Mouse (Mus musculus) brown adipose tissue, adult 24 weeks (tissue): ENCODE data around the gene Ranbp17. TPM values are rescaled to one million over a fixed set of nuclear protein-coding genes. Genes with fewer than 3 reads are reported as not detected.

Experiments used
- H3K27ac ChIP-seq: fragments of 200-500 bp; replicated peaks from 2 replicates; pipeline ENCODE4 v1.5.1; 2012; ENCODE audit warnings: low read depth, mild to moderate bottlenecking, low read length
- H3K4me1 ChIP-seq: fragments of 200-500 bp; 2 replicates; pipeline ENCODE4 v1.6.1; 2012; ENCODE audit warnings: low read length, mixed read lengths; ENCODE audit not compliant: control insufficient read depth, insufficient read depth, insufficient read length
- H3K4me3 ChIP-seq: fragments of 200-500 bp; 2 replicates; pipeline ENCODE4 v1.5.1; 2012; ENCODE audit warnings: low read depth, mild to moderate bottlenecking, low read length, moderate library complexity; ENCODE audit not compliant: insufficient read depth
- polyA plus RNA-seq: library from polyadenylated mRNA; stranded (reverse); fragments of >200 nt; gene quantifications from 2 replicates; pipeline ENCODE4 v1.2.4, GENCODE M21; 2012; ENCODE audit not compliant: missing spikeins, insufficient read depth, insufficient read length

The Ranbp17 gene
- polyA plus RNA-seq, 1 experiment: 0.40 TPM

DNA sequence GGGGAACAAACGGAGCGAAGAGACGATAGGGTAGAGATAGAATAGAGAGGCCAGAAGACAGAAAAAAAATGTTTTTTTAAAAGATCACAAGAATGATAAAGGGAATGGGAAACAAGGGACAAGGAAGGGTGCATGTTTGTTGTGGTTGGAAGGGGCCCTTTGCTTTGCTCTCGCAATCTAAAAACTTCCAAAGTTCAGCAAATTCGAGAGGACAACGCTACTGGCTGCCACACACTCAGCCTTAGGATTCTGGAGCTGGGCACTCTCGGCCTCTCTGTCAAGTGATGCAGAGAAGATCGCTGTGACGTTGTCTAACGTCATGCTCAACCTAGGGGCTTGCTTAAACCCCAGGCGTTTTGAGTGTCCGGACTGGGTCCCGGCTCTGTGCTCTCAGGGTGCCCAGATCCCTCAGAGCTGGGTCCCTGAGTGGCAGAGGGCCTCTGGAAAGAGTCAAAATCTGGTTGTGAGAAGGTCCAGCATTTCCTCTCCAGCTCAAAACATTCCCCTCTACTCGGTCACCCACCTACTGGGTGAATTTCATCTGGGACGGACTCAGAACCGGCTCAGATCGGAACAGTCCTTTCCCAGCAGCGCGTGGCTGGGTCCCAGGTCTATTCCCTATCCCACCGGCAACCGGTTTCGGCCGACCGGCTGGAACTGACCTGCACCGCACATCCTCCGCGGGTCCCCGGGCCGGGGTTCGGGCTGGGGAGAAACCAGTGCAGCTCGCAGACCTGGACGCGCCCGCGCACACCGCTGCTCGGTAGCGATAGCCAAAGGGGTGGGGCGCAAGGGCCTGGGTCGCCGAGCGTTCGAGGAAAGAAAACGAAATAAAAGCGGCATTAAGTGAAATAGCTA is 313.4 kb downstream of the Ranbp17 start:
- Histone ChIP-seq H3K4me3 (no peak overlapping the region), H3K27ac (no peak overlapping the region), H3K4me1 (no peaks in the 10 kb centered on the region; the same call in 1 of the 2 replicates)

DNA sequence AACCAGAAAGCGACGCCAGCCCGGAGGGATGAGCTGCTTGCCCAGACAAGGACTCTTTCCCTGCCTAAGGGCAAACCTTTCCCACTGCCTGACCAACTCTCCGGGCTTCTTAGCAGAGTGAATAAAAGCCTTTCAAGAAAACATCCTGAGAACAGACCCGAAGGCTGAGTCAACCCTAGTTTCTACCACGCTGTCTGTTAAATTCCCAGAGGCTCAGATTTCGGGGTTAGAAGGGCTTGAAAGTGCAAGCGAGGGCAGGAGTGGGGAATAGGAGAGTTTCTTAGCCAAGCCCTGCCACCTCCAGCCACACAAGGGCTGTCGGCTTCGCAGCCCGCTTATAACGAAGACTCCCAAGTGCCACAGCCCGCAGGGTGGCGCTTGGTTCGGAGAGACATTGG is 314.4 kb downstream of the Ranbp17 start:
- Histone ChIP-seq H3K4me1 (no peaks in the 10 kb centered on the region; the same call in 1 of the 2 replicates), H3K27ac (no peak overlapping the region), H3K4me3 (no peak overlapping the region)

DNA sequence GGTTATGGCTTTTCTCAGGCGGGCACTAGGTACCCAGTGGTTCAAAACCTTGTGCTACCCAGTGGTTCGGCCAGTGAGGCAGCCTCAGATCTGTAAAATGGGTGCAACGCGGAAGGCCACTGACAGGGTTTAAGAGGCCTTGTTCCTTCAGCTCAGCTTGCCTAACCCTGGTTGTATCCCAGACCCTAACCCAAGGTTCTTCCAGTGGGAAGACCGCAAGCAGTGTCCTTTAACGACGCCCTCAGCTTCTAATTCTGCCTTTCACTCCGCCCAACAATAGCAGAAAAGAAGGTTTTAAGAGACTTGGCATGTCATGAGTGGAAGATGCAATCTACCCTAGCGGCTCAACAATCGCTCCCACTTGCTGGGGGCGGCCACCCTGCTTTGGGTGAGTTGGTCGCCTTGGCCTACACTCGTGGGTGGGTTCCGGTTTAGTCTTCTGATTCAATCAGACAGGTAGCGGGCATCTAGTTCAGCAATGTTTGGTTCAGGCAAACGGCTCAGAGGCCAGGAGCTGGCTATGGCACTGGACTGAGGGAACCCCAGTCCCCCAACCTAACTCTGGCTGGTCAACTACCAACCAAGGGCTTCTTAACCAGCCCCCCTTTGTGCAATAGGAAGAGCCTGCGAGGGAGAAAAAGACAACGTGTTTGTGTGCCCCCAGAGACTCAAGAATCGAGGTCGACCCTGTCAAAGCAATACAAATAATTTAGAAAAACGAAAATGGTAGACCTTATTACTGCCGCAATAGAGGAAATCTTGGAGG is 315.0 kb downstream of the Ranbp17 start:
- Histone ChIP-seq H3K4me3 (no peak overlapping the region), H3K4me1 (no peaks in the 10 kb centered on the region; the same call in 1 of the 2 replicates), H3K27ac (no peak overlapping the region)

DNA sequence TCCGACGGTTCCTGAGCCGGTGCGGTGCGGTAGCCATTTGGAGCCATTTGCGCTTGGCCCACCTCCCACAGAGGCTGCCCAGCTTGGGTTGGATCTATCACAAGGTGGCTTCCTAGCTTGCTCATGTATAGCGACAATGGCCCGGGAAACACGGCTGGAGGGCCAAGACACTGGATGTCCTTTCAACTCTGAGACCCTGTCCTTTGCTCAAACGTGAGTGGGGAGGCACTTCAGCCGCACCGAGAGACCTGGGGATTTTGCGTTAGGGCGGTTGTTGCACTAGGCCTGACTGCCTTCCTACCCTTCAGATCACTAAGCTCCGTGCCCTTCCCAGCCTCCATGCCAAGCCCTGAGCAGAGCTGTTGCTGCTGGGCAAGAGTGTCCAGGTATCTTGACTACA is 315.9 kb downstream of the Ranbp17 start:
- Histone ChIP-seq H3K27ac (no peak overlapping the region), H3K4me1 (no peaks in the 10 kb centered on the region; the same call in 1 of the 2 replicates), H3K4me3 (no peak overlapping the region)

DNA sequence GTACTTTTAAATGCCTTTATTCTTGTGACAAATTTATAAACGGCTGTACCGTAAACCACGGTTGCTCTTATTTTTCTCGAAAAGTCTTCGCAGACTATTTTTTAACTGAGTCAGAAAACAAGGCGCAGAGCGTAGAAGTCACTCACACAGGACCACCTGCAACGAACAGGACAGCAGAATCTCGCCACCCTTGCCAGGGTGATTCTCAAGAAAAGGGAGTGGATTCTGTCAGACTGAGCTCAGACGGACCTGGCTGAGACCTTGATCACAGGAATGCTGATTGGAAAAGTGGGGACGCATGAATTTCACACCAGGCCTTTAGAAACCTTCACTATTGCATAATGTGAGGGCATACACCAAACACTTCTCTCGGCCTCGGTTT is 316.4 kb downstream of the Ranbp17 start:
- Histone ChIP-seq H3K4me1 (no peaks in the 10 kb centered on the region; the same call in 1 of the 2 replicates), H3K27ac (no peak overlapping the region), H3K4me3 (no peak overlapping the region)

DNA sequence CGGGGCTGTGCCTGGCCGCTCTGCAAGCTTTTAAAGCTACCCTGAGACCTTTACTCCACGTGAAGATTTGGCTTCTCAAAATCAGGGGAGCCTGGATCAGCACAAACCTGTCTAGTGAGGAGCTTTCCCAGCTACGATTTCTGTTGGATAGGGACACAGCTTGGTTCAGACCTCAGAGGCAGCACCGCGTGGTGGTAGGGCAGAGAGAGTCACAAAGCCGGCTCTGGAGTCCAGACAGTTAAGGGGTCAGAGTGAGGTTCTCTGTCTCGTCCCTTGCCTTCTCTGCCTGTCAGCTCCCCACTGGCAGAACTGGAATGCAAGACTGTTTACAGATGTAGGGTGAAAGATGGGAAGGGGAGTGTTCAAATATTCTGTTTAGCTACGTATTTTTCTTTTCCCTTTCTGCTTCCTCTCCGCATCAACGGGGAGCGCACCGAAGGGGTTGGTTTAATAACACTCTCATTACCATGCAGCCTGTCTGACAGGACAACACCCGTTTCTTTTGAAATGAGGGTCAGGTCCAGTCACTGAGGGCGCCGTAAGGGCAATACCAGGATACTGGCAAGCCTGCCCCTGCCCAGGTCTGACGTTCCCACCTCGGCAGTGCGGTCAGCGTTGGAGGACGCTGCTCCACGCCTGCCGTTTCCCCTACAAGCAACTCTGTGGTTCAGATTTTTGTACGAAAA is 317.0 kb downstream of the Ranbp17 start:
- H3K4me3 ChIP-seq: no peak overlapping the region
- no peaks in the 10 kb centered on the region for H3K4me1 ChIP-seq
- H3K27ac ChIP-seq: no peak overlapping the region

DNA sequence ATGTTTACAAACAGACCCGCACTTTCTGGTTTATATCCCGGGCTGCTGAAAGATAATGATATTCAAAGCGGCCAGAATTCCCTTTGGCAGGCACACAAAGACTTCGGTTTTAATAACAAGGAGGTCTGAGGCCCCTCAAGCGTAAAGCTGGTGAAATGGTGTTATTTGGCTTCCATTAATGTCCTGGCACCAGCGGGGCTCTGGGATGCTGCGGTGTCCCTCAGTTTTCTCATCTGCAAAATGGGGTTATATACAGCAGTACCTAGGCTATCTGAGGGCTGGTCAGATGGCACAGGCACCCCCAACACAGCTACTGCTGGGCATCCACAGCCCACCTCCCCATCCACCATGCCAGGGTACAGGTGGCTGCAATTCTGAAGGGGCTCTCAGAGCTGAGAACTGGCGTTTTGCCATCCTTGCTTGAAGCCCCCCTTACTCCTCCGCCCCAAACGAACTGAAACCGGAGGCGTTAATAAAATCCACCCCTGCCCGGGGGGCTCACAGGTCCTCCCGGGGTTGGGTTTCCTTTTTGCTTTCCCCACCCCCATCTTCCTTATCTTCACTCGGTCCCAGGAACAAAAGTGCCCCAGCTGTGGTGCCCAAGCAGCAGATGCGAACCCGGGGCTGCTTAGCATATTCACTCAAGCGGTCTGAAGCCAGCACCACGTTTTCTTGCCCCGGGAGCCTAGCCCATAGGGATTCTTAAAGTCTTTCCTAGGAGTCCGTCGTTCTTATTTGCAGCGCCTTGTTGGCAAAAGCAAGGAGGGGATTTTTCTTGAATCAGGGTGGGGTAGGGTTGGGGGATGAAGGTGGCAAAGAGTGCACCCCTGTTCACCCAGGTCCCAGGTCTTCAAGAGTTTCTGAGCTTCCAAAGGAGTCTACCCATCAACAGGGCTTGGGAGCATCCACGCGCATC is 317.8 kb downstream of the Ranbp17 start:
- Histone ChIP-seq H3K4me1 (no peaks in the 10 kb centered on the region), H3K27ac (no peak overlapping the region), H3K4me3 (no peak overlapping the region)

DNA sequence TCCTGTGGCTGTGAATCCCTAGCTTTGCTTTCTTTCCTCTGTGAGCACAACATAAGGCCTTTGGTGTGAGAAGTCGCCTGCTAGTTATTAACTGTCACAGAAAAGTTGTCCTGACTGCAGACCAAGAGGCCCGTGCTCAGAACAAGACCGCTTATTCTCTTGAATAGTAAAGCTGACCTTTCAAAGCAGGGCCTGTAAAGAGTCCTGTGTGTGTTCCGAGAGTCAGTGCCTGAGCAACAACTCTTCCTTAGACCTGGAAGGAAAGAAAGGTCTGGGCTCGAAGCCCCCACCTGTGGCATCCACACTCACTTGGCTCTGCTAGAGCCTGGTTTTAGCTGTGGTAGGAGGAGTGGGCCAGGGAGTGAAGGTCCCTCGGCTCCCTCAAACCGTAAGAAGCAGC is 318.5 kb downstream of the Ranbp17 start:
- H3K27ac ChIP-seq: no peak overlapping the region
- H3K4me1 ChIP-seq: no peaks in the 10 kb centered on the region

DNA sequence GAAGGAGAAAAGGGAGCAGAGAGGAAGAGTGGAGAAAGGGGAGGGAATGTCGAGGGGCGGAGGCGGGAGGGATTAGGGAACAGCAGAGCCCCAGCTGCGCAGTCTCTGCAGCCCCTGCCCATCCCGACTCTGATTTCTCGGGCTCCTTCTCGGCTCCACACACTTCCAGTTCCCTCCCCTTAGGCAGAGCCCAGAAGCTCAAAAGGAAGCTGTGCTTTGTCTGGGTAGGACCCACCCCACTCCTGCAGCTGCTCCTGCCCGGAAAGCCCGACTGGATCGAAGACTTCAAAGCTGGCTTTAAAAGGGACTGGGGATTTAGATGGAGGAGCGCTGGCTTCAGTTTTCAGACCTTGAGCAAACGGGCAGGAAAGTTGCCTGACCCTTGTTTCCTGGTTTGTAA is 319.9 kb downstream of the Ranbp17 start:
- Histone ChIP-seq H3K4me1 (no peaks in the 10 kb centered on the region), H3K27ac (no peak overlapping the region), H3K4me3 (no peak overlapping the region)

More for the DNA sequence above, 318.5 kb downstream of the Ranbp17 start:
- no peak overlapping the region for H3K4me3 ChIP-seq

DNA sequence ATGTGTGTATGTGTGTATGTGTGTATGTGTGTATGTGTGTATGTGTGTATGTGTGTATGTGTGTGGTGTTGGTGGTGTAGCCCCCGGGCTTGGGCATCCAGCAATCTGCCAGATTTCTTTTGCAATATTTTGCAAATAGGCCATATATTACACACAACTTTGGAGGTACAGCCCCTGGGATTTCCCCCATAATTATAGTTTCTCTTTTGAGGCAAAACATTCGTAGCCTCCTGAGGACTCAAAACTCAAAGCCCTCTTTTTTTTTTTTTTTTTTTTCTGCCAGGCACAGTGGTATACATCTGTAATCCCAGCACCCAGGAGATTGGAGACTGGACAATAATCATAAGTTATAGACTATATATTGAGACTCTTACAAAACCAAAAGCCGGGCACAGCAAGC is 331.7 kb downstream of the Ranbp17 start:
- Histone ChIP-seq H3K4me1 (no peaks in the 10 kb centered on the region), H3K27ac (no peak overlapping the region), H3K4me3 (no peak overlapping the region)

DNA sequence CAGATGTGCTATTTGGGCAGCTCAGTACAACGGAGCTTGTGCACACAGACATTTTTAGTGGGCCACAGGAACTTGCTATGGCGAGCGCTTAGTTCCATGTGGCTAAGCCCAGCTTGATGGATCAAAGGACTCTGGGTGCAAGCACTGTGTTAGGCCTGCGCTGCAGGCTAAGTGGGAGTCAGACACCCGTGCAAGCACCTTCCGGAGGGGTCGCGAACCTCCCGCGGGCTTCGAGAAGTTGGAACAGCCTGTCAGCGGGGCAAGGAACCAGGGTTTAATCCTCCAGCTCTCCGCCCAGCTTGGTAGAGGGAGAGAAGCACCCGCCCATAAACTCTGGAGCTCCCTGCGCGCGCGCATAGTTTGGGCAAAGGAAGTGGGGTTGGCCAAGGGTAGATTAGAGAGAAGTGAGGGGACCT is 332.8 kb downstream of the Ranbp17 start:
- Histone ChIP-seq H3K27ac (no peak overlapping the region), H3K4me3 (no peak overlapping the region)

DNA sequence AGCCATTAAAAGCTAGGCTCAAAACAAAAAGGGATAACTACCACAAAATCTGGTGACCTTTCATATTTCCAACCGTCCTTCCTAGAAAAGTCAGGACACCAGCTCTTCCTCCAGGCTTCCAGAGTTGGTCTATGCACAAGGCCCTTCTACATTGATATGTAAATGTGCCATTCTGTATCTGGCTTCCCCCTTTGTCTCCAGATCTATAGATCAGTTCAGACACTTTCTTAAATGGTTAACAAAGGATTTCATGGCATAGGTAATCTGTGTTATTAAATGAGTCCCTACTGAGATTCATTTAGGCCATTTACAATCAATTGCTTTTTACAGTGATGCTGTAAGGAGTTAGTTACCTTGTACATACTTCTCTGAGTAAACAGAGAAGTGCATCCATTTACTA is 333.7 kb downstream of the Ranbp17 start:
- H3K27ac ChIP-seq: no peak overlapping the region
- no peaks in the 10 kb centered on the region for H3K4me1 ChIP-seq
- no peak overlapping the region for H3K4me3 ChIP-seq

More for the DNA sequence above, 332.8 kb downstream of the Ranbp17 start:
- no peaks in the 10 kb centered on the region for H3K4me1 ChIP-seq

DNA sequence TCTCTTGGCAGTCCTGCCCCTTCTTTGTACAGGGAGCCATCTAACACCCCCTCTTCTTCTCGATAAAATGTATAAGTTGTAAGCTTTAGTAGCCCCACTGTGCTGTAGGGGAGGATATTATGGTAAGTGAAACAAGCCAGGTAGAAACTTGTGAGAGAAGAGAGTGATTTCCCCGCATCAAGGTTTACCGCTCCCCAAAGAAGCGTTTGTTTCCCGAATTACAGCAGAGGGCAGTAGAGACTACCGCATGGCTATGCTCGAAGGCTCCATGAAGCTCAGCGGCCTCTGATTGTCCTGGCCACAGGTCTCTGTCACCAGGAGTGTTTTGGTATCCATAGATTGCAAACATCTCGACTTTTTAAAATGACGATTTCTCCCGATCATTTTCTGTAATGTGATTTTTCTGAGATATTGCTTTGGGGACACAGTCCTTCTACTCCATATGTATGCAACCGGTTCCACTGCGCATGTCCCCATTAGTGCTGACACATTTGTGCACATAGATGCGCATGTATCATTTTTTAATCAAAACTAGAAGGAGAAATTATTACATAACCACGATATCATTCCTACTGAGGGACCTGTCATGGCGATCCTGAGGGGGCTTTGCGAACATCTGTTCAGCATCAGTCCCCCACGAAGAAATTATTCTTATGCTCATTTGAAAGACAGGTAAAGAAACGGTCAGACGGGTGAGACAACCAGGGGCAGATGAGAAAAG is 336.9 kb downstream of the Ranbp17 start:
- no peak overlapping the region for H3K27ac ChIP-seq
- H3K4me3 ChIP-seq: no peak overlapping the region
- no peaks in the 10 kb centered on the region for H3K4me1 ChIP-seq

DNA sequence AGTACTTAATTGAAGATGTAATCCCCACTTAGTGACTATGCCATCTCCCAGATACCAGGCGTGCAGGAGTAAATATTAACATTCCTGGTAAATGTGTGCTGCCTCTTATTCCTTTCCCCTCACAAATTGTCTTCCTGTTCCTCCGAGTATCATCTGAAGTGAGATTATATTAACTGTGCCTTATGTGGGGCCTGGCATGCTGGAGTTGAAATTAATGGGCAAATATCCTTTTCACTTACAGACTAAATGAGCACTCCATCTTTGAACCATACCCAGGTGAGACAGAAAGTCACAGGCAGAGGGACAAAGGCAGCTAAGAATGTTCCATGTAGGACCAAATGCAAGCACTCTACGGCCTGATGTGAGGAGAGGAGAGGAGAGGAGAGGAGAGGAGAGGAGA is 337.8 kb downstream of the Ranbp17 start:
- no peak overlapping the region for H3K4me3 ChIP-seq
- no peaks in the 10 kb centered on the region for H3K4me1 ChIP-seq
- H3K27ac ChIP-seq: no peak overlapping the region
